Mouse (Mus musculus): ENCODE data around the gene Calu. TPM values are rescaled to one million over a fixed set of nuclear protein-coding genes. Genes with fewer than 3 reads are reported as not detected.
A peak's percentile ranks its signal among the peaks of the same experiment; 100 is the strongest.
"Not testable (repeated sequence)": the region's sequence is repeated elsewhere in the genome, so short reads cannot be mapped to it uniquely, and the experiment has no call there.

Gene Calu
- polyA plus RNA-seq, 1 experiment = 14.9 TPM

GRCm38 (mm10) chr6:29326961-29327360 lies 20.9 kb upstream of the Calu start:
- no peaks in the 10 kb centered on the region for H3K27me3 ChIP-seq (ENCODE audit: control insufficient read depth, insufficient read depth, low read length)
- H3K36me3 ChIP-seq (ENCODE audit: control insufficient read depth, insufficient read depth, low read length) = no peaks in the 10 kb centered on the region
- DNase-seq (ENCODE audit: low read depth in 1 of 2, low spot score in 2 of 2) = no peak
- no peak overlapping the region for H3K4me3 ChIP-seq (ENCODE audit: extremely low read depth, insufficient read depth, insufficient read length)
- TF ChIP-seq POLR2A (IDR thresholded peaks at IDR 0.05; ENCODE audit: low read depth, low read length) (no peak), CTCF (IDR thresholded peaks at IDR 0.05; ENCODE audit: extremely low read depth, insufficient read depth, insufficient read length, insufficient replicate concordance) (no peak)
- H3K27ac ChIP-seq (ENCODE audit: insufficient read depth, low read length) = no peak overlapping the region
- 47% methylated on average over 9 of the region's 9 CpGs for WGBS
- H3K4me1 ChIP-seq (ENCODE audit: control insufficient read depth, insufficient read depth, insufficient read length) = no peaks in the 10 kb centered on the region; the same call in 1 of the 2 replicates

DNA sequence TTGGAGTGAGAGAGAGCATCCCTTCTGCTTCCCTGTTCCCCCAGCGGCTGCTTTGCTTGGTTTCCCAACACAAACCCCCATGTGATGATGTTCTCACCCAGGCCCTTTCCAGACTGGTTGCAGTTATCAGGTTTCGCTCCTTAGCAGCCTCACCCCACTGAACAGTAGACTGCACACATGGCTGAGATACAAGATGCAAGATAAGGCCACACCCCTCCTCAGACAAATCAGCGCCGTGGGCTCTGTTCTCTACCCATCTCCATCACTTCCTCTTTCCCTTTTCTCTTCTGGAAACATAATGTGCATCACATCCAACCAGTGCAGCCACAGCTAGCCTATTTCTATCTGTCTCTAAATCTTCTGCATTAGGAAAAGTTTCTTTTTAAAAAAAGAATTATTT lies 18.4 kb upstream of the Calu start:
- WGBS = 47% methylated on average over 4 of the region's 4 CpGs
- Histone ChIP-seq H3K4me3 (ENCODE audit: extremely low read depth, insufficient read depth, insufficient read length) (no peak overlapping the region), H3K4me1 (ENCODE audit: control insufficient read depth, insufficient read depth, insufficient read length) (no peaks in the 10 kb centered on the region), H3K27ac (ENCODE audit: insufficient read depth, low read length) (no peak overlapping the region), H3K27me3 (ENCODE audit: control insufficient read depth, insufficient read depth, low read length) (no peaks in the 10 kb centered on the region), H3K36me3 (ENCODE audit: control insufficient read depth, insufficient read depth, low read length) (no peaks in the 10 kb centered on the region)
- no peak for DNase-seq (ENCODE audit: low read depth in 1 of 2, low spot score in 2 of 2)
- TF ChIP-seq CTCF (IDR thresholded peaks at IDR 0.05; ENCODE audit: extremely low read depth, insufficient read depth, insufficient read length, insufficient replicate concordance) (no peak), POLR2A (IDR thresholded peaks at IDR 0.05; ENCODE audit: low read depth, low read length) (no peak)

- 94% methylated on average over 2 of the region's 2 CpGs for WGBS
- not testable (repeated sequence) for H3K4me1 ChIP-seq (ENCODE audit: control insufficient read depth, insufficient read depth, insufficient read length); DNase-seq (ENCODE audit: low read depth in 1 of 2, low spot score in 2 of 2); H3K4me3 ChIP-seq (ENCODE audit: extremely low read depth, insufficient read depth, insufficient read length); H3K27ac ChIP-seq (ENCODE audit: insufficient read depth, low read length); H3K27me3 ChIP-seq (ENCODE audit: control insufficient read depth, insufficient read depth, low read length); H3K36me3 ChIP-seq (ENCODE audit: control insufficient read depth, insufficient read depth, low read length)
Measured at GRCm38 (mm10) chr6:29346512-29346911, 1.4 kb upstream of the Calu start.

DNA sequence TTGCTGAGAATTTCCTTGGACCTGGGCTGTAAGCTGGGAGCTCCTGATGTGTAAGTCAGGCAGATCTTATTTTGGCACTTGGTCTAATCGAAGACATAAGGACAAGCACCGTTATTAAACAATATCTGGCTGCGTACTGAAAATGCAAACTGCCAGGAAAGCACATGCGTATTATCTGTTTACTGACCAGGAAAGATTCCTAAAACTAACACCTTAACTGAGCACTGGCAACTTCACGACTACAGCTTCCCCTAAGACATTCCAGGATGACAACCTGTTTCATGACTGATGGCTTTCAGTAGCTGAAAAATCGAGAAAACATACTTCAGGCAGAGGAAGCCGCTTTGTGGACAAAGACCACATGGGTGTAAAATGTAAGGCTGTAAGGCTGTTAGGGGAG lies 680 bp upstream of the Calu start:
- DNase-seq (ENCODE audit: low read depth in 1 of 2, low spot score in 2 of 2) = no peak
- Histone ChIP-seq H3K4me3 (ENCODE audit: extremely low read depth, insufficient read depth, insufficient read length) (peak overlapping the region; percentile 83), H3K4me1 (ENCODE audit: control insufficient read depth, insufficient read depth, insufficient read length) (peaks cover 3% of the 10 kb centered on the region), H3K27me3 (ENCODE audit: control insufficient read depth, insufficient read depth, low read length) (no peaks in the 10 kb centered on the region), H3K36me3 (ENCODE audit: control insufficient read depth, insufficient read depth, low read length) (no peaks in the 10 kb centered on the region), H3K27ac (ENCODE audit: insufficient read depth, low read length) (peak overlapping the region; percentile 78)
- WGBS = 45% methylated on average over 7 of the region's 7 CpGs
- TF ChIP-seq POLR2A (IDR thresholded peaks at IDR 0.05; ENCODE audit: low read depth, low read length) (no peak), CTCF (IDR thresholded peaks at IDR 0.05; ENCODE audit: extremely low read depth, insufficient read depth, insufficient read length, insufficient replicate concordance) (no peak)

DNA sequence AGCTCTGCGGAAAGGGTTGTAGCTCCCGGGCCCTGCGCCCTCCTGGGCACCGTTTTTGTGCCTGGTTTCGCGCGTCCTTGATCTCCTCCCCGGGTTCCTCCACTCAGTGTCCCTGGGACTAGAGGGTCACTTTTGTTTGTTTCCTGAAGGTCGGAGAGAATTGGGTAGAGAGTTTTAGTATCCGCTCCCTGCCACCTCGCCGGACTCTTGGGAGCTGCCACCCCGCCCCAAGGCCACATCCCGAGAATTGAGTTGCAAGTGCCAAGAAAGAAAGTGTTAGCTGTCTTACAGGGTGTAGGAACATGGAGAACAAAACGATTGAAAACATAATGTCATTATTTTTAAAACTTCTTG lies 479 bp downstream of the Calu start:
- DNase-seq (ENCODE audit: low read depth in 1 of 2, low spot score in 2 of 2) = no peak
- peak overlapping the region; percentile 57 for H3K27ac ChIP-seq (ENCODE audit: insufficient read depth, low read length)

DNA sequence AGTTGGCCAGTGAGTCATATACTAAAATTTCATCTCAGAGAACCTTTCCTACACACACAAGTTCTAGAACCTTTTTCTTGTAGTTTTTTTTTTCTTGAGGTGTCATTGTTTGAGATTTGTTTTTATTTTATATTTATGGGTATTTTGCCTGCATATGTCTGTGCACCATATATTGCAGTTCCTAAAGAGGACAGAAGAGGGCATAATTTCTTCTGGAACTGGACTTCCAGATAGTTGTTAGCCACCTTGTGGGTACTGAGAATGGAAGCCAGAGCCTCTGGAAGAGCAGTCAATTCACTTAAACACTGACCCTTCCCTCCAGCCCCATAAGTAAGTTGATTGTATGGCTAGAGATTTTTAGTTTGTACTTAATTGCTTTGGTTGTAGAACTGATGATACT lies 3.7 kb downstream of the Calu start:
- Histone ChIP-seq H3K4me3 (ENCODE audit: extremely low read depth, insufficient read depth, insufficient read length) (no peak overlapping the region), H3K27me3 (ENCODE audit: control insufficient read depth, insufficient read depth, low read length) (no peaks in the 10 kb centered on the region), H3K36me3 (ENCODE audit: control insufficient read depth, insufficient read depth, low read length) (no peaks in the 10 kb centered on the region; the same call in 1 of the 2 replicates), H3K27ac (ENCODE audit: insufficient read depth, low read length) (no peak overlapping the region), H3K4me1 (ENCODE audit: control insufficient read depth, insufficient read depth, insufficient read length) (peaks cover 3% of the 10 kb centered on the region)
- no peak for DNase-seq (ENCODE audit: low read depth in 1 of 2, low spot score in 2 of 2)
- TF ChIP-seq POLR2A (IDR thresholded peaks at IDR 0.05; ENCODE audit: low read depth, low read length) = no peak
- TF ChIP-seq CTCF (IDR thresholded peaks at IDR 0.05; ENCODE audit: extremely low read depth, insufficient read depth, insufficient read length, insufficient replicate concordance) = no peak

More for the DNA sequence above, 479 bp downstream of the Calu start:
- H3K4me1 ChIP-seq (ENCODE audit: control insufficient read depth, insufficient read depth, insufficient read length) = peaks cover 3% of the 10 kb centered on the region
- TF ChIP-seq POLR2A (IDR thresholded peaks at IDR 0.05; ENCODE audit: low read depth, low read length) (no peak), CTCF (IDR thresholded peaks at IDR 0.05; ENCODE audit: extremely low read depth, insufficient read depth, insufficient read length, insufficient replicate concordance) (no peak)
- no peaks in the 10 kb centered on the region for H3K27me3 ChIP-seq (ENCODE audit: control insufficient read depth, insufficient read depth, low read length)
- H3K36me3 ChIP-seq (ENCODE audit: control insufficient read depth, insufficient read depth, low read length) = no peaks in the 10 kb centered on the region
- WGBS = under 1% methylated on average over 15 of the region's 15 CpGs
- H3K4me3 ChIP-seq (ENCODE audit: extremely low read depth, insufficient read depth, insufficient read length) = peak overlapping the region; percentile 83

DNA sequence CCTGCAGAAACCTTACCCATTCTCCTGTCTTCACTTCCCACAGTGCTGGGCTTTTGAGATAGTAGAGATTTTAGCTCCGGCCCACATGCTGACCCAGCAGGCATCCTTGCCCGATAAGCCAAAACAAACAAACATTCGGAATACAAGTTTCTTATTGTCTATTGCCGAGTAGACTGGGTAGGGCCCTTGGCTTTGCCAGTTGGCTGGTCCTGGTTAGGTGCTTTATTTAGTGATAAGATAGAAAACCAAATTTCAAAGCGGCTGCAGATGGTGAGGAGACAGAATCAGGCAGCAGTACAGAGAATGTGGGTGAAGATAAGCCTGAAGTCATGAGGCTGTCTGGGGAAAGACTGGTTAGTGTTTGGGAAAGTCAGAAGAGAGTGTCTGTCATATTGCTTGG lies 4.9 kb downstream of the Calu start:
- no peak overlapping the region for H3K27ac ChIP-seq (ENCODE audit: insufficient read depth, low read length)
- WGBS = 72% methylated on average over 5 of the region's 5 CpGs
- TF ChIP-seq CTCF (IDR thresholded peaks at IDR 0.05; ENCODE audit: extremely low read depth, insufficient read depth, insufficient read length, insufficient replicate concordance) = no peak
- no peak for TF ChIP-seq POLR2A (IDR thresholded peaks at IDR 0.05; ENCODE audit: low read depth, low read length)
- H3K36me3 ChIP-seq (ENCODE audit: control insufficient read depth, insufficient read depth, low read length) = peaks cover 4% of the 10 kb centered on the region
- no peak overlapping the region for H3K4me3 ChIP-seq (ENCODE audit: extremely low read depth, insufficient read depth, insufficient read length)
- no peaks in the 10 kb centered on the region for H3K27me3 ChIP-seq (ENCODE audit: control insufficient read depth, insufficient read depth, low read length)
- no peak for DNase-seq (ENCODE audit: low read depth in 1 of 2, low spot score in 2 of 2)
- H3K4me1 ChIP-seq (ENCODE audit: control insufficient read depth, insufficient read depth, insufficient read length) = peaks cover 3% of the 10 kb centered on the region

Measured in spleen, adult 2 months (tissue).